Mouse (Mus musculus): ENCODE measurements around the gene Gm2431. TPM values are rescaled to one million over a fixed set of nuclear protein-coding genes. Genes with fewer than 3 reads are reported as not detected.
A peak's percentile ranks its signal among the peaks of the same experiment; 100 is the strongest.
"Not testable (repeated sequence)": the region's sequence is repeated elsewhere in the genome, so short reads cannot be mapped to it uniquely, and the experiment has no call there.

The Gm2431 gene
- not detected for total RNA-seq (2021)
- long read RNA-seq: 0 reads

- not testable (repeated sequence) for DNase-seq (ENCODE audit: low spot score in 2 of 2)
Observed at GRCm38 (mm10) chr7:142258254-142258653, at the start of gene Gm2431. Gm2431 (minus strand) TSS chr7:142258354.

- DNase-seq (ENCODE audit: low spot score in 2 of 2): not testable (repeated sequence)
Observed at GRCm38 (mm10) chr7:142303929-142304328, 45.8 kb upstream of the Gm2431 start.

GRCm38 (mm10) chr7:142303249-142303648 lies 45.1 kb upstream of the Gm2431 start, which contains the start of gene Krtap5-4:
Krtap5-4 (plus strand) TSS chr7:142303549.
- DNase-seq (ENCODE audit: low spot score in 2 of 2): no peak

- not testable (repeated sequence) for DNase-seq (ENCODE audit: low spot score in 2 of 2)
Observed at GRCm38 (mm10) chr7:142297018-142297417, 38.9 kb upstream of the Gm2431 start, which contains the start of gene Krtap5-1. Krtap5-1 (minus strand) TSS chr7:142297118.

GRCm38 (mm10) chr7:142296108-142296507 lies 38.0 kb upstream of the Gm2431 start:
- DNase-seq (ENCODE audit: low spot score in 2 of 2): not testable (repeated sequence)

GRCm38 (mm10) chr7:142295418-142295817 lies 37.3 kb upstream of the Gm2431 start:
- no peak for DNase-seq (ENCODE audit: low spot score in 2 of 2)

- DNase-seq (ENCODE audit: low spot score in 2 of 2): peak in 1 of 2 experiments; percentile 17
Observed at GRCm38 (mm10) chr7:142293851-142294250, 35.7 kb upstream of the Gm2431 start.

- not testable (repeated sequence) for DNase-seq (ENCODE audit: low spot score in 2 of 2)
Observed at GRCm38 (mm10) chr7:142285910-142286612, 27.9 kb upstream of the Gm2431 start.

GRCm38 (mm10) chr7:142285130-142285835 lies 27.1 kb upstream of the Gm2431 start:
- DNase-seq (ENCODE audit: low spot score in 2 of 2): peak in 1 of 2 experiments; percentile 27

GRCm38 (mm10) chr7:142284615-142285080 lies 26.5 kb upstream of the Gm2431 start:
- DNase-seq (ENCODE audit: low spot score in 2 of 2): peak; percentile 82 to 95

GRCm38 (mm10) chr7:142284023-142284591 lies 26.0 kb upstream of the Gm2431 start:
- peak in 1 of 2 experiments; percentile 18 for DNase-seq (ENCODE audit: low spot score in 2 of 2)

GRCm38 (mm10) chr7:142282847-142283246 lies 24.7 kb upstream of the Gm2431 start:
- DNase-seq (ENCODE audit: low spot score in 2 of 2): not testable (repeated sequence)

- DNase-seq (ENCODE audit: low spot score in 2 of 2): not testable (repeated sequence)
Observed at GRCm38 (mm10) chr7:142279291-142279690, 21.1 kb upstream of the Gm2431 start.

GRCm38 (mm10) chr7:142278183-142278582 lies 20.0 kb upstream of the Gm2431 start:
- DNase-seq (ENCODE audit: low spot score in 2 of 2): peak; percentile 49 to 72

GRCm38 (mm10) chr7:142274263-142274662 lies 16.1 kb upstream of the Gm2431 start, which contains the start of gene Gm4559:
Gm4559 (minus strand) TSS chr7:142274363.
- not testable (repeated sequence) for DNase-seq (ENCODE audit: low spot score in 2 of 2)

- peak in 1 of 2 experiments; percentile 55 for DNase-seq (ENCODE audit: low spot score in 2 of 2)
Observed at GRCm38 (mm10) chr7:142255517-142255916, 2.6 kb downstream of the Gm2431 start.

GRCm38 (mm10) chr7:142249824-142250223 lies 8.3 kb downstream of the Gm2431 start:
- peak; percentile 7 to 32 for DNase-seq (ENCODE audit: low spot score in 2 of 2)

GRCm38 (mm10) chr7:142240978-142241377 lies 17.2 kb downstream of the Gm2431 start, which contains the start of gene Gm40460:
Gm40460 (minus strand) TSS chr7:142241078.
- DNase-seq (ENCODE audit: low spot score in 2 of 2): no peak

GRCm38 (mm10) chr7:142231540-142231939 lies 26.6 kb downstream of the Gm2431 start:
- DNase-seq (ENCODE audit: low spot score in 2 of 2): no peak

- not testable (repeated sequence) for DNase-seq (ENCODE audit: low spot score in 2 of 2)
Observed at GRCm38 (mm10) chr7:142229871-142230270, 28.3 kb downstream of the Gm2431 start, which contains the start of gene Krtap5-5. Krtap5-5 (minus strand) TSS chr7:142229971.

- no peak for DNase-seq (ENCODE audit: low spot score in 2 of 2)
Observed at GRCm38 (mm10) chr7:142224518-142224917, 33.6 kb downstream of the Gm2431 start.
